Mouse (Mus musculus) limb, embryonic 12.5 days (tissue): Measurements from ENCODE around the gene Ptpn7. TPM values are rescaled to one million over a fixed set of nuclear protein-coding genes. Genes with fewer than 3 reads are reported as not detected.
"Not testable (repeated sequence)": the region's sequence is repeated elsewhere in the genome, so short reads cannot be mapped to it uniquely, and the experiment has no call there.

Source experiments
- ATAC-seq: fragments of 200-750 bp; cut with Nextera tagmentation; 2 replicates; pipeline ENCODE4 v1.8.0; 2017; ENCODE audit warnings: low read depth, moderate TSS enrichment; ENCODE audit not compliant: insufficient number of reproducible peaks, insufficient read depth, low FRiP score, low TSS enrichment
- H3K27ac ChIP-seq: fragments of 300-500 bp; sonication (generic); 2 replicates; pipeline ENCODE4 v1.5.1; 2016; ENCODE audit warnings: mild to moderate bottlenecking, moderate library complexity
- H3K27me3 ChIP-seq: fragments of 300-500 bp; sonication (generic); 2 replicates; pipeline ENCODE4 v1.6.1; 2016; ENCODE audit warnings: mild to moderate bottlenecking, moderate library complexity
- H3K36me3 ChIP-seq: fragments of 300-500 bp; sonication (generic); 2 replicates; pipeline ENCODE4 v1.6.1; 2016; ENCODE audit warnings: mild to moderate bottlenecking, moderate library complexity
- H3K4me1 ChIP-seq: fragments of 300-500 bp; sonication (generic); replicated peaks from 2 replicates; pipeline ENCODE4 v1.6.1; 2016
- H3K4me2 ChIP-seq: fragments of 300-500 bp; sonication (generic); 2 replicates; pipeline ENCODE4 v1.6.1; 2016; ENCODE audit warnings: mild to moderate bottlenecking, moderate library complexity
- H3K4me3 ChIP-seq: fragments of 300-500 bp; sonication (generic); replicated peaks from 2 replicates; pipeline ENCODE4 v1.5.1; 2016; ENCODE audit warnings: mild to moderate bottlenecking
- H3K9ac ChIP-seq: fragments of 300-500 bp; sonication (generic); replicated peaks from 2 replicates; pipeline ENCODE4 v1.6.1; 2016; ENCODE audit warnings: mild to moderate bottlenecking, moderate library complexity
- H3K9me3 ChIP-seq: fragments of 300-500 bp; sonication (generic); 2 replicates; pipeline ENCODE4 v1.6.1; 2016; ENCODE audit warnings: mild to moderate bottlenecking, moderate library complexity
- WGBS: fragments of 180-500 bp; shearing (Covaris S2); methylation state at CpG from one replicate; pipeline ENCODE4 v1.1.7; 2016; 5-methylcytosine and 5-hydroxymethylcytosine counted together
- polyA plus RNA-seq: library from polyadenylated mRNA; unstranded; fragments of >200 nt; fragmentation: Nextera tagmentation; extraction: Ambion mirVana; gene quantifications from 2 replicates; pipeline ENCODE4 v1.2.1, GENCODE M21; 2016

The Ptpn7 gene
- polyA plus RNA-seq, 1 experiment from 2014 or later, result 1.1 TPM

DNA sequence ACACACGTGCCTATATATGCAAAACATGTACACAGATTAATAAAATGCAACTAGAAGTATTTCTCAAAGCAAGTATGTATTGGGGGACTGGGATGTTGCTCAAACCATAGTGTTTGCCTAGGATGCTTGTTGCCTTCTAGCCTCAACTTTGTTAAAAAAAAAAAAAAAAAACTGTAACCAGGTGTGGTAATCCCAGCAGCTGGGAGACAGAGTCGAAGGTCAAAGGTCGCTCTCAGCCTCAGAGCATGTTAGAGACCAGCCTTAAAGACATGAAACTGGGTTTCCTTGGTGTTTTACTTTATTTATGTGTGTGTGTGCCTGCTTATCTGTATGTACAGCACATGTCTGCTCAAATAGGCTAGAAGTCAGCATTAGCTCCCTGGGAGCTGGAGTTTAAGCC lies 42.7 kb downstream of the Ptpn7 start:
- WGBS, result 84% methylated on average over 3 of the region's 3 CpGs
- no peak overlapping the region for H3K27ac ChIP-seq
- H3K4me2 ChIP-seq, result no peak overlapping the region
- H3K27me3 ChIP-seq, result no peaks in the 10 kb centered on the region; the same call in 1 of the 2 replicates
- H3K36me3 ChIP-seq, result no peaks in the 10 kb centered on the region
- no peak overlapping the region for H3K4me3 ChIP-seq
- no peaks in the 10 kb centered on the region for H3K4me1 ChIP-seq
- H3K9me3 ChIP-seq, result no peaks in the 10 kb centered on the region
- ATAC-seq, result no peak
- no peak overlapping the region for H3K9ac ChIP-seq

DNA sequence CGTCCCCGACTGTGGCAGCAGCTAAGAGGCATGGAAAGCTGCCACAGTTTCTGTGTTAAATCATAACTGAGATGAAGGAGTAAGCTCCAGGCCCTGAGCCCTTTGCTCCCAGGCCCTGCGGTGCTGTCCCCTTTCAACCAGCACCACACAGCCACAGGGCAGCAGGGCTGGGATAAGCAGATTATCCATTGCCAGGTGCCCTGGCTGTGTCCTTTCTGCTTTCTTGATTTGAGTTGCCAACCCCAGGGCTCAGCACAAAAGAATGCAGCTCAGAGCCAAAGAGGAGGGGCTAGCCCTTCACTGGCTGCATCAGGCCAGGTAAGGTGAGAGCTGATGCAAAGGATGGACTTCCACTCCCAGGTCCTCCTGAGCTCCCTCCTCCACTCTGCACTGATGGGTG lies 45.2 kb downstream of the Ptpn7 start:
- WGBS, result 96% methylated on average over 3 of the region's 3 CpGs
- Histone ChIP-seq H3K4me3 (no peak overlapping the region), H3K9me3 (no peaks in the 10 kb centered on the region), H3K4me1 (no peaks in the 10 kb centered on the region), H3K27me3 (no peaks in the 10 kb centered on the region), H3K27ac (no peak overlapping the region), H3K36me3 (no peaks in the 10 kb centered on the region), H3K9ac (no peak overlapping the region), H3K4me2 (no peak overlapping the region)
- ATAC-seq, result no peak

DNA sequence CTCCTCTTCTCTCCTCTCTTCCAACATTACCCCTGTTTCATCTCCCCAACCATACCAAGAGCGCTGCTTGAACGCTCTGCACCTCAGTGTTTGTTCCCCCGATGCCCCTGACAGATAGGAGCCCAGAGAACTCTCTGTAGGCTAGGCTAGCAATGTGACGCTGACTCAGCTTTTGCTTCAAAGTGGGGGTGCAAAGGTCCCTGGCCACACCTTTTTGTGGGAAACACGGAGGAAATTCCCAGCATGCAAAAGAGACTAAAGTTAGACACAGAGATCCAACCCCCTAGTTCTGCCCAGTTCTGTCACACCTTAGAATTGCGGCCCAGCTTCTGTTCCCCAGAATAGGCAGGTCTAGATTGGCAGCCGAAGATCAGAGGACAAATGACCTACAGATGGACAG lies 46.4 kb downstream of the Ptpn7 start:
- WGBS, result 85% methylated on average over 7 of the region's 7 CpGs
- Histone ChIP-seq H3K9me3 (no peaks in the 10 kb centered on the region), H3K9ac (no peak overlapping the region), H3K4me2 (no peak overlapping the region), H3K27me3 (no peaks in the 10 kb centered on the region), H3K4me3 (no peak overlapping the region), H3K4me1 (no peaks in the 10 kb centered on the region), H3K36me3 (no peaks in the 10 kb centered on the region), H3K27ac (no peak overlapping the region)
- no peak for ATAC-seq

DNA sequence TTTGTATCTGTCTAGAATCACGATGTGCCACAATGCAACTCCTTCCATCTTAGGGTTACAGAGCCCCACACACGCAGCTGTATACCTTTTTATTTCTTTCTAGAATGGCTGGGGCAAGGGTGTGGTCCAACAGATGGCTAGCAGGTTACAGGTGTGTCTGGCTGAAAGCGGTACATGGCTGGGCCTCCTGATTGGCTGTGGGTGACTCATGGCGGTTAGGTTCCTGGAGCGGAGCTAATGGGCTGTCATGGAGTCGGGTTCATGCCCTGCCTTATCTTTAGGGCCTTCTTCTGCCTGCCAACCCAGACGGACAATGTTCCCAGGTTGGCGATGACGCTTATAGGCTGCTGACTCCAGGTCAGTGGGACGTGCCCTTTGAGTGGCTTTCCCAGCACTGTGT lies 48.3 kb downstream of the Ptpn7 start:
- Histone ChIP-seq H3K36me3 (no peaks in the 10 kb centered on the region), H3K27ac (no peak overlapping the region), H3K4me3 (no peak overlapping the region), H3K9ac (no peak overlapping the region), H3K4me1 (no peaks in the 10 kb centered on the region), H3K27me3 (no peaks in the 10 kb centered on the region), H3K9me3 (no peaks in the 10 kb centered on the region), H3K4me2 (no peak overlapping the region)
- WGBS, result 79% methylated on average over 10 of the region's 10 CpGs
- ATAC-seq, result no peak

DNA sequence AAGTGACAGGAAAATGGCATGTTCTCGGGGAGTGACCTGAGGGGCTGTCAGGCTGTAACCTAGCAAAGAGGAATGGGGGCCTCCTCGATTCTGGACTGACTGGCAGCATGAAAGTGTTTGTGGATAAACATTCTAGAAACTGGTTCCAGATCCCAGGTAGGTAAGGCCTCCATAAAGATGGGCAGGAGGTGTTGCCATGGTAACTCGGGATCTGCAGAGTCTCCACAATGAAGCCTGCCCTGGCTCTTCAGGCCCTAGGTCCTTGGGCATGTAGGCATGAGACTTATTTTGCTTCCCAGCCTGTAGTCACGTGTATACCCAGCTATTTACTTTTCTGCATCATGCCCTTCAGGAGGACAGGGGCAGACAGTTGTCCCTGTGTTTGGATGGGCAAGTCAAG lies 48.8 kb downstream of the Ptpn7 start:
- 70% methylated on average over 4 of the region's 4 CpGs for WGBS
- H3K4me1 ChIP-seq, result no peaks in the 10 kb centered on the region
- no peaks in the 10 kb centered on the region for H3K27me3 ChIP-seq
- H3K36me3 ChIP-seq, result no peaks in the 10 kb centered on the region
- no peak for ATAC-seq
- H3K4me2 ChIP-seq, result no peak overlapping the region
- H3K27ac ChIP-seq, result no peak overlapping the region
- no peaks in the 10 kb centered on the region for H3K9me3 ChIP-seq
- no peak overlapping the region for H3K9ac ChIP-seq
- H3K4me3 ChIP-seq, result no peak overlapping the region

DNA sequence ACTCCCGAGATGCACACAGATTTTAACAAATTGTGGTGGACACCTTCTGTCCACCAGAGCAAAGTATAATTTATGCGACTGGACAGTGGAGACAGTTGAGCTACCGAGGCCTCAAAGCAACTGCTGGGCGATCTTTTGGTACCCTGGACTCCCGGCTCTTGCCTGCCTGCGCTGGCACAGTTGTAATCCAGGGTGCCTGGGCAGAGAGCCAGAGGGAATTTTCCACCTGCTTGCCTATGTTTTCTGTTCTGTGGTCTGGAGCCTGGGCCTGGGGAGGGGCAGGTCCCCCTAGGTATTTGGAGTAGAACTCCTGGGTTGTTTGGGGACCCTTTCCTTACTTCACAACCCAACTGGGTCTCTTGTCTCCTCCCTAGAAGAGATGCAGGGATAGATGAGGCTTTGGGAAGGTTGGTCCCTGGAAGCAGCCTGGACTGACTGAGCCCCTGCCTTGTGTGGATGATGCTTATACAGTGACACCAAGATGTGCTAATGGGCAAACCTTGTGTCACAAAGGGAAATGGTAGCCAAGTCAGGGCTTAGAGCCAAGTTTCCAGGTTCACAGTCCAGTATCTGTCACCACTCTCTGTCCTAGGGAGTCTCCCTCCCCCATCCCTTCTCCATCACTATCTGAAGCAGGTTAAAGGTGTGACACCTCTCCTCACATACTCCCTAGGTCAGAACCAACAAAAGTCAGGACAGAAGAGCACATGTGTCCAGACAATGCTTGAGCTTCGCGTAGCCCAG lies 49.6 kb downstream of the Ptpn7 start:
- ATAC-seq, result no peak
- WGBS, result 89% methylated on average over 8 of the region's 8 CpGs

DNA sequence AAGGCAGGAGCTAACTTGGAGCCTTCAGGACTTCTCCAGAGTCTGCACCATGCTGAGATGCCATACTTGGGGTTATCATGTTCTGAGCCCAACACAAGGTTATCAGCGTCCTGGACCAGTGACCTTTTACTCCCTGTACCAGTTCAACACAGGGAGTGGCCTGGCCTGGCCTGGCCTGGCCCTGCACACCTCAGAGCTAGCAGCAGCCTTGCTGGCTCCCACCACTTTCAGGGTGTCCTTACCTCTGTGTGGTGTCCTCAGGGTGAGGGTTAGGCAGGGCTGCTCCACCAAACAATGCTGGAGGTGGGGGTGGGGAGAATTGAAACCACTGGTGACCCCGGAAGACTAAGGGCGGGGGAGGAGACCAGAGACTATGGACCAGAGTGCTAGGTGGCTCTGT lies 50.5 kb downstream of the Ptpn7 start:
- Histone ChIP-seq H3K36me3 (no peaks in the 10 kb centered on the region), H3K9me3 (no peaks in the 10 kb centered on the region), H3K9ac (no peak overlapping the region), H3K27ac (no peak overlapping the region), H3K4me2 (no peak overlapping the region), H3K4me3 (no peak overlapping the region), H3K4me1 (no peaks in the 10 kb centered on the region), H3K27me3 (no peaks in the 10 kb centered on the region)
- no peak for ATAC-seq
- 68% methylated on average over 3 of the region's 3 CpGs for WGBS

More for the DNA sequence above, 49.6 kb downstream of the Ptpn7 start:
- H3K9me3 ChIP-seq, result no peaks in the 10 kb centered on the region
- H3K36me3 ChIP-seq, result no peaks in the 10 kb centered on the region
- H3K27ac ChIP-seq, result no peak overlapping the region
- H3K27me3 ChIP-seq, result no peaks in the 10 kb centered on the region
- no peak overlapping the region for H3K4me3 ChIP-seq
- no peak overlapping the region for H3K4me2 ChIP-seq
- no peak overlapping the region for H3K9ac ChIP-seq
- H3K4me1 ChIP-seq, result no peaks in the 10 kb centered on the region

DNA sequence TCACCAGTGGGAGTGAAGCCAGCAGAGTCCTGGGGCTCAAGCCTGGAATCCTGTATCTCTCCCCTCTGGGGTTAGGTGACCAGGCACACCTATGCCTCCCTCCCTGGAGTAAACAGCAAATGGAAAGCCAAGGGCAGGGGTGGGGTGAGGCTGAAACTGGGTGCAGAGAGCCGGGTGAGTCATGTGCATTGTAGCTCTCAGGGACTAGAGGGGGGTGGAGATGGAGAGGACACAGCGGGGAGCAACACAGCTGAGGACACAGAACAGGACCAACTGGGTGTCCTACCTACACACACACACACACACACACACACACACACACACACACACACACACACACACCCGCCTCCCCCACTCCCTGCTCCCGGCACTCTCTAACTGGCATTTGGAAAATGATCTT lies 50.9 kb downstream of the Ptpn7 start:
- ATAC-seq, result no peak
- Histone ChIP-seq H3K27ac (no peak overlapping the region), H3K9me3 (no peaks in the 10 kb centered on the region)

DNA sequence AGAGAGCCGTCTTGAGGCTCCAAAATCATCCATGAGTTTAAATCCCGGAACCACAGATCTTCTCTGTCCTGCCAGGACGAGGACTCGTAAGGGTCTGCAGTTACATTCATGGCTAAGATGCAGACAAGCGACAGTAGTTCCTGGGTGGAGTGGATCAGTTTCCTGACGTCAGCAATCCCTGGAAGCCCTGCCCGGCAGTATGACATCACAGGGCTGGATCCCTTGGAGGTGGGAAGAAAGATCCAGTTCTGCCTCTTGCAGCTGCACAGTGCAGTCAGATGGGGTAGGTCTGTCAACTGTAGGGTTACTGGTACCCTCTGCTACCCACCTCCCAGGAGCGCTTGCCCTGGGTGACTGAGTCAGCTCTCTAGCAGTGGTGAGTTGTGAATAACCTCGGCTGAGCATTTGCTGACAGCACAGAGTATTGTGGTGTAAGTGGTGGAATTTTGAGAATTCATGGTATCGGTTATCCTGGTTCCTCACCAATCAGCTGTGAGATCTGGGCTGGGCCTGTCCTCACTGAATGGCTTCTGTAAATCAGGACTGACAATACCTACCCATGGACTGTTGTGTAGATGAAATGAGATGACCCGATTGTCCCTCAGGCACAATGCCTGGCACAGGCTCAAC lies 51.6 kb downstream of the Ptpn7 start:
- 67% methylated on average over 11 of the region's 11 CpGs for WGBS
- no peak for ATAC-seq

More for the DNA sequence above, 50.9 kb downstream of the Ptpn7 start:
- Histone ChIP-seq H3K36me3 (no peaks in the 10 kb centered on the region), H3K4me1 (no peaks in the 10 kb centered on the region), H3K4me2 (no peak overlapping the region), H3K4me3 (no peak overlapping the region), H3K27me3 (no peaks in the 10 kb centered on the region), H3K9ac (no peak overlapping the region)
- WGBS, result 66% methylated on average over 3 of the region's 4 CpGs

DNA sequence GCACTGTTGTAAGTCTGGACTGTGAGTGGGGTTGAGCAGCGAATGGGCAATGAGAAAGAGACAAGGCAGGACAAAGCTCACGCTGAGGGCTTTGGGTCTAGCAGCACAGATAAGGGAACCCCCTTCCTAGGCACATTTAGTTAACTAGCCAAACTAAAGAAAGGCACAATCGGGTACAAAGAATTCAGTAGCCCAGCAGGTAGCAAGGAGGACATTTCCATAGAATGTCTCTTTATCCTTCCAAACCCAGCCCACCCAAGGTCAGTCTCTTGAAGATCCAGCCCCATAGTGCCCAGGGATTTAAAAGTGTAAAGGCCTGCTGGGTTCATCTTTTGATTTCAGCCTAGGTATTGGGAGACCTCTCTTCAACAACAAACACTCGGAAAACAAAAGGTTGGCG lies 53.4 kb downstream of the Ptpn7 start:
- no peak for ATAC-seq
- Histone ChIP-seq H3K9ac (no peak overlapping the region), H3K36me3 (no peaks in the 10 kb centered on the region), H3K4me1 (no peaks in the 10 kb centered on the region), H3K9me3 (no peaks in the 10 kb centered on the region), H3K27me3 (no peaks in the 10 kb centered on the region), H3K27ac (no peak overlapping the region), H3K4me3 (no peak overlapping the region), H3K4me2 (no peak overlapping the region)
- 57% methylated on average over 5 of the region's 5 CpGs for WGBS

More for the DNA sequence above, 51.6 kb downstream of the Ptpn7 start:
- no peaks in the 10 kb centered on the region for H3K36me3 ChIP-seq
- no peak overlapping the region for H3K27ac ChIP-seq
- no peaks in the 10 kb centered on the region for H3K9me3 ChIP-seq
- H3K27me3 ChIP-seq, result no peaks in the 10 kb centered on the region
- H3K9ac ChIP-seq, result no peak overlapping the region
- no peak overlapping the region for H3K4me3 ChIP-seq
- no peaks in the 10 kb centered on the region for H3K4me1 ChIP-seq
- H3K4me2 ChIP-seq, result no peak overlapping the region

DNA sequence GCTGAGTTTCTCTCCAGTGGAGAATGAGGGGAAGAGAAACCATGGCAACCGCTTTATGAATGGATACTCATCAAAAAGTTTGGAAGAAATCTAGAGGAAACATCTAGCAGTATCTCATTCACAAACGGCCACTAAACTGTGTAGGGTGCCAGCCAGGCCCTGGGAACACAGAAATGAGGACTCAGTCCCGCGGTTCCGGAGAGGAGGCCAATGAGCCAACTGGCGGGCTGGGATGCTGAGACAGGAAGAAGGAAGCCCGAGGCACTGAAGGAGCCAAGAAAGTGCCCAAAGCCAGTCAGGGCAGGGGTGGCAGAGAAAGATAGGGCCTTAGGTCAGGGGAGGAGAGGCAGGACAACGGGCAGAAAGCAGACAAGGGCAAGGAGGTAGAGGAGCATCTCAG lies 53.9 kb downstream of the Ptpn7 start:
- no peak overlapping the region for H3K9ac ChIP-seq
- no peaks in the 10 kb centered on the region for H3K4me1 ChIP-seq
- H3K36me3 ChIP-seq, result no peaks in the 10 kb centered on the region
- 42% methylated on average over 8 of the region's 8 CpGs for WGBS
- H3K27me3 ChIP-seq, result no peaks in the 10 kb centered on the region
- no peak overlapping the region for H3K4me2 ChIP-seq
- no peaks in the 10 kb centered on the region for H3K9me3 ChIP-seq
- H3K4me3 ChIP-seq, result no peak overlapping the region
- H3K27ac ChIP-seq, result no peak overlapping the region
- ATAC-seq, result no peak

DNA sequence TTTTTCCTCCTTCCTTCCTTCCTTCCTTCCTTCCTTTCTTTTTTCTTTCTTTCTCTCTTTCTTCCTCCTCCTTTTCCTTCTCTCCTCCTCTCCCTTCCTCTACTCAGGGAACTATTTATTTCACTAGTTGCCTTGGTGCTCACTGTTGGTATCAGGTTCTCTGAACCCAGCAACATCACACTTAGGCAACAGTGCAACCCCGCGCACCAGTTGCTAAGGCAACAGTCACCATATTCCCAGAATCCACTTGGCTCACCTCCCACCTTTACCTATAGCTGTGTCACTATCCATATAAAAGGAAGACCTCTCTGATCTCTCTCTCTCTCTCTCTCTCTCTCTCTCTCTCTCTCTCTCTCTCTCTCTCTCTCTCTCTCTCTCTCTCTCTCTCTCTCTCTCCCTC lies 54.5 kb downstream of the Ptpn7 start:
- H3K4me3 ChIP-seq, H3K4me2 ChIP-seq, H3K9ac ChIP-seq, H3K36me3 ChIP-seq, H3K27ac ChIP-seq, H3K9me3 ChIP-seq, ATAC-seq, H3K4me1 ChIP-seq, H3K27me3 ChIP-seq: not testable (repeated sequence)
- 31% methylated on average over 2 of the region's 2 CpGs for WGBS
